Comparison of ENCODE assay signal across 21 mouse cellular contexts in the genomic region with DNA sequence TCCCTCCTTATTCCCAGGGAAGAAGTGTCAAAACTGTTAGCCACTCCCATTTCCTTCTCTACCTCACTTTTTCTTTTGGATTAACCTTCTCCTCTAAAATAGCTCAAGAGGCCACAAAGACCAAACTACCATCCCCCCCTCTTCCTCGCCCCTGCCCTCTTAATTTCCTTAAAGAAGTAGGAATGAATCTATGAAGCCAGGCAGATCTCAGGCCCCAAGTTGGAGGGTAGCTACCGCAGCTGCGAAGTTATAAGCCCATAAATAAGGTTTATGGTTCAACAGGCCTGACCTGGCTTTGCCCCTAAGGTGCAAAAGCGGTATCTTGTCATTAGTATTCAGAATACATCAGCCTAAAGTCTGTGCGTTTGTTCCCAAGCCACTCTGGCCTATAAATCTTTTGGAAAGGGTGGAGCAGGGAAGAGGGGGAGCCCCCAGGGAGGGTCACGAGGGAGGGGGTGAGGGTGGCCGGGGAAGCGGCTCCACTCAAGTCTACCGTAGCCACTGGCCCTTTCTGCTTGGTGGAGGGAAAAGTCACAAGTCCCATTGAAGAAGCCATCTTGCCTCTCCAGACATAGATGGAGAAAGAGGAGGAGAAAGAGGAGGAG.
DNase-seq lines count a peak whose midpoint lies in the region; ATAC-seq lines count a peak whose summit lies in the region.
"Had no signal": no experiment of that assay in that cellular context is flagged by ENCODE, and none has a peak within 500 bp of the region (broad histone marks: within the 10 kb centered on the region; RNA-seq: fewer than 3 reads in every experiment).

No protein-coding gene starts in this region.

- H3K9me3 ChIP-seq in kidney, embryonic 16.5 days (ENCODE audit: low read length), result no peaks in the 10 kb centered on the region
- no peaks in the 10 kb centered on the region for H3K9me3 ChIP-seq in neural tube, embryonic 12.5 days
- H3K9me3 ChIP-seq: forebrain, embryonic 12.5 days; heart, embryonic 15.5 days had no signal

- H3K9ac ChIP-seq in kidney, embryonic 16.5 days (replicated peaks; ENCODE audit: low read length), result no peak overlapping the region
- no peak overlapping the region for H3K9ac ChIP-seq in neural tube, embryonic 12.5 days
- H3K9ac ChIP-seq: forebrain, embryonic 12.5 days; heart, embryonic 15.5 days had no signal

- H3K4me1 ChIP-seq in kidney, embryonic 16.5 days (ENCODE audit: insufficient read depth, low read length), result peaks cover 12% of the 10 kb centered on the region
- H3K4me1 ChIP-seq in neural tube, embryonic 12.5 days, result peaks cover 23% of the 10 kb centered on the region
- H3K4me1 ChIP-seq: heart, embryonic 15.5 days had no signal

- no peaks in the 10 kb centered on the region for H3K27me3 ChIP-seq in kidney, embryonic 16.5 days (ENCODE audit: insufficient read depth, low read length)
- H3K27me3 ChIP-seq in neural tube, embryonic 12.5 days (replicated peaks), result no peaks in the 10 kb centered on the region
- H3K27me3 ChIP-seq: forebrain, embryonic 12.5 days; heart, embryonic 15.5 days had no signal

- H3K27ac ChIP-seq in kidney, embryonic 16.5 days (ENCODE audit: low read length), result no peak overlapping the region
- H3K27ac ChIP-seq in neural tube, embryonic 12.5 days, result no peak overlapping the region
- H3K27ac ChIP-seq: forebrain, embryonic 12.5 days; gastrocnemius, adult 2 months; heart, embryonic 15.5 days; stomach, postnatal 0 days had no signal

- no peaks in the 10 kb centered on the region for H3K36me3 ChIP-seq in kidney, embryonic 16.5 days (ENCODE audit: insufficient read depth, low read length)
- no peaks in the 10 kb centered on the region for H3K36me3 ChIP-seq in neural tube, embryonic 12.5 days
- H3K36me3 ChIP-seq: forebrain, embryonic 12.5 days; heart, embryonic 15.5 days had no signal

- DNase-seq in embryo, embryonic 10 days (ENCODE audit: low spot score), result peak; percentile 67
- no peak for DNase-seq in embryo, embryonic 9.5 days (ENCODE audit: extremely low spot score)
- no peak for DNase-seq in kidney, postnatal 25 days
- DNase-seq in embryo, embryonic 11.5 days (ENCODE audit: low read depth, low spot score), result peak; percentile 52
- DNase-seq in heart, postnatal 4 days, result no peak
- DNase-seq in Muller cell, postnatal 12 days (ENCODE audit: inconsistent ontology term), result no peak
- DNase-seq: adrenal gland, postnatal 14 days; cerebellum, adult 2 months; cerebellum, postnatal 25 days; gastrocnemius, adult 2 months; kidney, adult 8-10 months; layer of hippocampus, adult 9-11 months; left cerebral cortex, postnatal 4 days; lung, postnatal 4 days; thymus, adult 2 months; thymus, postnatal 4 days had no signal

- H3K4me2 ChIP-seq in kidney, embryonic 16.5 days (replicated peaks; ENCODE audit: low read depth, low read length), result no peak overlapping the region
- no peak overlapping the region for H3K4me2 ChIP-seq in neural tube, embryonic 12.5 days (replicated peaks)
- H3K4me2 ChIP-seq: forebrain, embryonic 12.5 days; heart, embryonic 15.5 days had no signal

- ATAC-seq in kidney, embryonic 16.5 days (ENCODE audit: low FRiP score, low TSS enrichment), result peak; percentile 75
- ATAC-seq in neural tube, embryonic 12.5 days (ENCODE audit: low FRiP score, low read depth), result peak; percentile 94

- no peak overlapping the region for H3K4me3 ChIP-seq in kidney, embryonic 16.5 days (ENCODE audit: low read length)
- H3K4me3 ChIP-seq in neural tube, embryonic 12.5 days, result no peak overlapping the region
- H3K4me3 ChIP-seq: forebrain, embryonic 12.5 days; gastrocnemius, adult 2 months; heart, embryonic 15.5 days had no signal

- 13% methylated on average over 7 of the region's 9 CpGs for WGBS in kidney, embryonic 16.5 days
- 5% methylated on average over 9 of the region's 9 CpGs for WGBS in neural tube, embryonic 12.5 days

Comparison
In these comparisons a context has a peak if more than half of its experiments do, and no peak if none do; other contexts are left out.
1. DNase-seq: peak in embryo, embryonic 10 days (single experiment) and embryo, embryonic 11.5 days (single experiment); none in embryo, embryonic 9.5 days (single experiment), kidney, postnatal 25 days (0 of 2), heart, postnatal 4 days (single experiment) and Muller cell, postnatal 12 days (single experiment).